Mouse (Mus musculus): ENCODE measurements at regions not wholly inside any gene's neighbourhood (a gene's known extent, or its start where the extent isn't known, plus 50 kb on each side); places are given as distances from the start of the nearest gene placed in this dataset.

DNA sequence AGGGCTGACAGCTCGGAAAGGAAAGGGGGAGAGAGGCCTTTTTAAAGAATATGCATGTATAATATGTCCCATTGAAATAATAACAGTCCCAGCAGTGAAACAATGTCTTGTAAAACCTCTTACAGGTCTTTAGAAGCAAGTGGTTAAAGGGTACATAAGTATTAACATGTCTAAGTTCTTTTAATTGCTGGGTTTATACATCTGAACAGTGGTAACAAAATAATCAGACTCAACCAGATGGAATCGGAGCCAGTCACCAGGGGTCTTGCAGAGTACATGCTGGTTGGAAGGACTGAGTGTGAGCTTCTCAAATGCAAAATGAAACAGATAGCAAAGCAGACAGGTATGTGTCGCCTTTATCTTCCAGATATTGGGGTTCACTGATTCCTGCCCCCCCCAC, 317.3 kb downstream of the Nsun3 start:
- Histone ChIP-seq H3K4me2 (replicated peaks; ENCODE audit: low read depth) (no peak overlapping the region), H3K4me1 (replicated peaks; ENCODE audit: control insufficient read depth, insufficient read depth) (no peaks in the 10 kb centered on the region), H3K9ac (ENCODE audit: low read length) (no peak overlapping the region), H3K9me3 (ENCODE audit: control insufficient read depth, low read length) (no peaks in the 10 kb centered on the region), H3K36me3 (ENCODE audit: control insufficient read depth, insufficient read depth, low read length) (no peaks in the 10 kb centered on the region), H3K27me3 (ENCODE audit: control insufficient read depth, insufficient read depth, low read length) (no peaks in the 10 kb centered on the region), H3K4me3 (ENCODE audit: low read depth, low read length) (no peak overlapping the region), H3K27ac (replicated peaks) (no peak overlapping the region)
- no peak for TF ChIP-seq CTCF (IDR thresholded peaks at IDR 0.05; ENCODE audit: low read depth)
- TF ChIP-seq EP300 (optimal IDR thresholded peaks at IDR 0.05) = no peak
- no peak for ATAC-seq (ENCODE audit: low FRiP score, low TSS enrichment)
- no peak for DNase-seq (ENCODE audit: low spot score)
- 62% methylated on average over 3 of the region's 3 CpGs for WGBS

DNA sequence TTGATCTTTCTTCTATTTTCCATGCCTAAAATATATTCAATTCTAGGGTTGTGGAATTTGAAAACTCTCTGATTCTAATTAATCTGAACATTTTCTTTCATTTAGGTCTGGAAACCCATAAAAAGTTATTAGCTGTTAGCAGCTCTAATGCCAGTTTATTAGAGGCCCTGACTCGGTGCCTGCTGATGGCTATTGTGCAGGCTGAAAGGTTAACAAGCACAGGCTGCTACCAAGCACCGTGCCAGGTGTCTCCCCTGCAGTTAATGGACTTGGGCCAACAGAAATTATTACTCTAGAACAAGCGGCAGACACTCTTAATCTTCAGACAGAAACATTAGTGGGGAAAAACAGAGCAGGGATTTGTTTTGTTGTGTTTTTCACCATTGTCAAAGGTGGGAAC, 317.8 kb downstream of the Nsun3 start:
- WGBS = 35% methylated on average over 3 of the region's 3 CpGs
- DNase-seq (ENCODE audit: low spot score) = no peak
- no peak for TF ChIP-seq CTCF (IDR thresholded peaks at IDR 0.05; ENCODE audit: low read depth)
- no peak for TF ChIP-seq EP300 (optimal IDR thresholded peaks at IDR 0.05)

DNA sequence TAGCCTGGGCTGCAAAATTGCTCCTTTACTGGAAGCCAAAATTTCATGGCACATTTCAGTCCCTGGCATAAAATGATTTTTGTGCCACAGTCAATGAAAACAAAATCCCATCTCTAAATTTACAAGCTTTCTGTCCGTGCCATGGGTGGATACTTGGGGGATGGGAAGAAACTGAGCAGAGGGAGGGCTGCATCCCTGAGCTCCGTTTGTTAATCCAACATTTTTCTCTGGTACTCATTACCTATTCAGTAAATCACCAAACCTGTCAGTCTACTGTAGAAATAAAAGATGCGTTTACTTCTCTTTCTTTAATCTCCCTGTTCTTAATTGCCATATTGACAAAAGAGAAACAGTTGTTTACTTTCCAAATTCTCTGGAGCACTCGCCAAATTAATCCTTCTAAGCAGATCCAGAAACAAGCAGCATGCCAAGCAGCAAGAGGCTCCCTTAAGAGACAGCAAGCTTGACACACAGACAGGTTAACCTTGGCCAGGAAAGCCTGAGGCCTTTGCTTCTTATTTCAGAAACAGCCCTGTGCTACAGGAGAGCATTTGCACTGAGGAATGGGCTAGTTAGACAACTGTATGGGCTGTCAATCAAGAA, 326.6 kb downstream of the Nsun3 start:
- Histone ChIP-seq H3K27ac (replicated peaks) (no peak overlapping the region), H3K4me1 (replicated peaks; ENCODE audit: control insufficient read depth, insufficient read depth) (no peaks in the 10 kb centered on the region), H3K4me3 (ENCODE audit: low read depth, low read length) (no peak overlapping the region), H3K27me3 (ENCODE audit: control insufficient read depth, insufficient read depth, low read length) (no peaks in the 10 kb centered on the region), H3K4me2 (replicated peaks; ENCODE audit: low read depth) (no peak overlapping the region), H3K9me3 (ENCODE audit: control insufficient read depth, low read length) (no peaks in the 10 kb centered on the region), H3K36me3 (ENCODE audit: control insufficient read depth, insufficient read depth, low read length) (no peaks in the 10 kb centered on the region), H3K9ac (ENCODE audit: low read length) (no peak overlapping the region)
- DNase-seq (ENCODE audit: low spot score) (no peak), ATAC-seq (ENCODE audit: low FRiP score, low TSS enrichment) (no peak)
- 20% methylated on average over 4 of the region's 4 CpGs for WGBS
- TF ChIP-seq CTCF (IDR thresholded peaks at IDR 0.05; ENCODE audit: low read depth) = no peak
- no peak for TF ChIP-seq EP300 (optimal IDR thresholded peaks at IDR 0.05)

More for the DNA sequence above, 317.8 kb downstream of the Nsun3 start:
- H3K9me3 ChIP-seq (ENCODE audit: control insufficient read depth, low read length) = no peaks in the 10 kb centered on the region
- H3K4me1 ChIP-seq (replicated peaks; ENCODE audit: control insufficient read depth, insufficient read depth) = no peaks in the 10 kb centered on the region
- H3K36me3 ChIP-seq (ENCODE audit: control insufficient read depth, insufficient read depth, low read length) = no peaks in the 10 kb centered on the region
- H3K27me3 ChIP-seq (ENCODE audit: control insufficient read depth, insufficient read depth, low read length) = no peaks in the 10 kb centered on the region
- H3K4me3 ChIP-seq (ENCODE audit: low read depth, low read length) = no peak overlapping the region
- ATAC-seq (ENCODE audit: low FRiP score, low TSS enrichment) = no peak
- H3K27ac ChIP-seq (replicated peaks) = no peak overlapping the region
- no peak overlapping the region for H3K9ac ChIP-seq (ENCODE audit: low read length)
- no peak overlapping the region for H3K4me2 ChIP-seq (replicated peaks; ENCODE audit: low read depth)

DNA sequence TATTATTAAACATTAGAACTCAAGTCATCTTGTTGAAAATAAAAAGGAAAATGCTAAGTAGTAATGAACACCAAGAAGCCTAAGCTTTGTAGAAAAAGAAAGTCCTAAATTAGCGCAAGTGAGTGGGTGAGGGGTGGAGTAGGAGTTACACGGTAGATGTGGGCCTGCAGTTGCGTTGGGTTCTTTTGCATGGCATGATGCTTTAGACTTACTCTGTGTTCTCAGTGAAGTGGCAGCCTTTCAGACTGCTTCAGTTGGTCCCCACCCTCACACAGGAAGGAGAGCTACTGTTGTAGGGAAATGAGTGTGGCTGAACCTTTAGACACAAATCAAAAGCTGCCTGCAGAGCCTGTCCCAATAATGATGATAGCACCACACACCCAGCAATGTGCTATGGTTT, 336.9 kb downstream of the Nsun3 start:
- ATAC-seq (ENCODE audit: low FRiP score, low TSS enrichment) (no peak), DNase-seq (ENCODE audit: low spot score) (no peak)
- Histone ChIP-seq H3K27ac (replicated peaks) (no peak overlapping the region), H3K4me3 (ENCODE audit: low read depth, low read length) (no peak overlapping the region), H3K36me3 (ENCODE audit: control insufficient read depth, insufficient read depth, low read length) (no peaks in the 10 kb centered on the region), H3K27me3 (ENCODE audit: control insufficient read depth, insufficient read depth, low read length) (no peaks in the 10 kb centered on the region), H3K9me3 (ENCODE audit: control insufficient read depth, low read length) (no peaks in the 10 kb centered on the region), H3K4me2 (replicated peaks; ENCODE audit: low read depth) (no peak overlapping the region), H3K4me1 (replicated peaks; ENCODE audit: control insufficient read depth, insufficient read depth) (no peaks in the 10 kb centered on the region), H3K9ac (ENCODE audit: low read length) (no peak overlapping the region)
- TF ChIP-seq CTCF (IDR thresholded peaks at IDR 0.05; ENCODE audit: low read depth) (no peak), EP300 (optimal IDR thresholded peaks at IDR 0.05) (no peak)
- 90% methylated on average over 3 of the region's 3 CpGs for WGBS

DNA sequence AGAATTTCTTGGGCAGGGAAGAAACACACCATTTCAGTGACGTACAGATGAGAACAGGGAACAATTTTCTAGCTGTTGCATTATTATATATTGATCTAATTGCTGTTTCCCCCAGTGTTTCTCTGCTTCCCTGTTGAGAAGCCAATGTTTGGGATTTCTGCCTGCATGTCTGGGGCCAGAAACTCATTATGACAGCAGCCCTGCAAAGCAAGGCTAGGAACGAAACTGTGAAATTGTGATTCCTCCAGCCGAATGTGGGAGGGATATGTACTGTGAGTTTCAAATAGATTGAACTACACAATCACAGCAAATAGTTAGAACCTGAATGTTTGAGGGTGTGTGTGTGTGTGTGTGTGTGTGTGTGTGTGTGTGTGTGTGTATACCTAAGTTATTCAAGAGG, 339.2 kb downstream of the Nsun3 start:
- Histone ChIP-seq H3K36me3 (ENCODE audit: control insufficient read depth, insufficient read depth, low read length) (no peaks in the 10 kb centered on the region), H3K27ac (replicated peaks) (no peak overlapping the region), H3K4me3 (ENCODE audit: low read depth, low read length) (no peak overlapping the region), H3K9ac (ENCODE audit: low read length) (no peak overlapping the region), H3K27me3 (ENCODE audit: control insufficient read depth, insufficient read depth, low read length) (no peaks in the 10 kb centered on the region), H3K9me3 (ENCODE audit: control insufficient read depth, low read length) (no peaks in the 10 kb centered on the region), H3K4me1 (replicated peaks; ENCODE audit: control insufficient read depth, insufficient read depth) (no peaks in the 10 kb centered on the region), H3K4me2 (replicated peaks; ENCODE audit: low read depth) (no peak overlapping the region)
- no peak for TF ChIP-seq CTCF (IDR thresholded peaks at IDR 0.05; ENCODE audit: low read depth)
- TF ChIP-seq EP300 (optimal IDR thresholded peaks at IDR 0.05) = no peak
- DNase-seq (ENCODE audit: low spot score) (no peak), ATAC-seq (ENCODE audit: low FRiP score, low TSS enrichment) (no peak)
- WGBS = 70% methylated on average over 3 of the region's 3 CpGs

DNA sequence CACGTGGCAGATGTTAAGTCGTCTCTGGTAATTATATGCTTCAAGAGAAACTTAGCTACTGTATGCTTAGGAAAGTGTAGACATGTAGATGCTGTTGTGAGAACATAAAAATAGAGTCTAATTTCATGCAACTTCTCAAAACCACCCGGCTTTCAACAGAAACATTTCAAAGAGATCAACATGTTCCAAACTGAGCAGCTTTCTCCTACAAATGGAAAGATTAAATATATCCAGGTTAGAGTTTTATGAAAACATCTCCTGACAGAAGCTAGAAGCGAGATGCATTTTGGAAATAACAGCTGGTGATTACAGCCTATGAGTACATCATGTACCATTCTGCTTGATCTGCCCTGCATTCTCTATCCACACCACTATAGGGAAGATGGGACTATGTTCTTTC, 345.4 kb downstream of the Nsun3 start:
- no peak for TF ChIP-seq CTCF (IDR thresholded peaks at IDR 0.05; ENCODE audit: low read depth)
- TF ChIP-seq EP300 (optimal IDR thresholded peaks at IDR 0.05) = no peak
- Histone ChIP-seq H3K4me1 (replicated peaks; ENCODE audit: control insufficient read depth, insufficient read depth) (no peaks in the 10 kb centered on the region), H3K27ac (replicated peaks) (no peak overlapping the region), H3K9me3 (ENCODE audit: control insufficient read depth, low read length) (no peaks in the 10 kb centered on the region), H3K36me3 (ENCODE audit: control insufficient read depth, insufficient read depth, low read length) (no peaks in the 10 kb centered on the region), H3K4me3 (ENCODE audit: low read depth, low read length) (no peak overlapping the region), H3K4me2 (replicated peaks; ENCODE audit: low read depth) (no peak overlapping the region), H3K27me3 (ENCODE audit: control insufficient read depth, insufficient read depth, low read length) (no peaks in the 10 kb centered on the region), H3K9ac (ENCODE audit: low read length) (no peak overlapping the region)
- WGBS = 70% methylated on average over 4 of the region's 4 CpGs
- no peak for ATAC-seq (ENCODE audit: low FRiP score, low TSS enrichment)
- DNase-seq (ENCODE audit: low spot score) = no peak
